Mouse (Mus musculus) bone marrow macrophage, adult 2 months (primary cell): ENCODE measurements at regions not wholly inside any gene's neighbourhood (a gene's known extent, or its start where the extent isn't known, plus 50 kb on each side); places are given as distances from the start of the nearest gene placed in this dataset.

Experiments used
- CTCF ChIP-seq: IDR thresholded peaks from 2 replicates; pipeline ENCODE4 v1.5.1; 2012; ENCODE audit warnings: low read depth, mild to moderate bottlenecking, low read length, moderate library complexity
- POLR2A ChIP-seq: IDR thresholded peaks from 2 replicates; pipeline ENCODE4 v1.6.1; 2012; ENCODE audit warnings: mild to moderate bottlenecking, low read depth, low read length, borderline replicate concordance

GRCm38 (mm10) chr5:43062499-43062898 lies 170.5 kb upstream of the Cpeb2 start:
- TF ChIP-seq CTCF (no peak), POLR2A (no peak)
